Comparison of ENCODE assay signal across 13 mouse cellular contexts in genomic region chr7:3299941-3300617, GRCm38 (mm10). TPM values are rescaled to one million over a fixed set of nuclear protein-coding genes. Genes with fewer than 3 reads are reported as not detected.
A peak's percentile ranks its signal among the peaks of the same experiment; 100 is the strongest.
DNase-seq lines count a peak whose midpoint lies in the region; ATAC-seq and TF ChIP-seq lines count a peak whose summit lies in the region.
"Had no signal": no experiment of that assay in that cellular context is flagged by ENCODE, and none has a peak within 500 bp of the region (broad histone marks: within the 10 kb centered on the region; RNA-seq: fewer than 3 reads in every experiment).

No protein-coding gene starts in this region.

- peaks cover 3% of the 10 kb centered on the region; the same call in 1 of the 2 replicates for H3K27me3 ChIP-seq in forebrain, embryonic 15.5 days
- peaks cover 27% of the 10 kb centered on the region for H3K27me3 ChIP-seq in forebrain, embryonic 13.5 days
- peaks cover 22% of the 10 kb centered on the region for H3K27me3 ChIP-seq in lung, embryonic 14.5 days (ENCODE audit: insufficient read depth, low read length)

- peak; percentile 21 for DNase-seq in left cerebral cortex, postnatal 4 days
- DNase-seq in left cerebral cortex, adult 8-10 months (ENCODE audit: low spot score in 2 of 2) = no peak
- DNase-seq in ES-CJ7 (ENCODE audit: low read depth, low spot score) = peak; percentile 92
- peak; percentile 56 for DNase-seq in lung, embryonic 14.5 days
- DNase-seq in ovary, adult 18-20 months (ENCODE audit: low spot score) = no peak
- DNase-seq in urinary bladder, adult 2 months (ENCODE audit: low spot score) = no peak

- no peak for ATAC-seq in forebrain, embryonic 15.5 days (replicated peaks)
- no peak for ATAC-seq in forebrain, embryonic 13.5 days
- ATAC-seq in lung, embryonic 14.5 days (ENCODE audit: insufficient read depth) = no peak

- TF ChIP-seq CTCF in lung, embryonic 14.5 days (IDR thresholded peaks at IDR 0.05; ENCODE audit: low read depth) = peak; percentile 46

- peaks cover 19% of the 10 kb centered on the region for H3K36me3 ChIP-seq in forebrain, embryonic 15.5 days
- peaks cover 33% of the 10 kb centered on the region for H3K36me3 ChIP-seq in forebrain, embryonic 13.5 days (ENCODE audit: poor library complexity, severe bottlenecking)
- peaks cover 51% of the 10 kb centered on the region for H3K36me3 ChIP-seq in lung, embryonic 14.5 days (ENCODE audit: insufficient read depth)

- 50% methylated on average over 7 of the region's 7 CpGs for WGBS in forebrain, embryonic 15.5 days
- WGBS in forebrain, embryonic 13.5 days = 54% methylated on average over 7 of the region's 7 CpGs
- WGBS in lung, embryonic 14.5 days = 47% methylated on average over 7 of the region's 7 CpGs

- peak overlapping the region; percentile 46; the same call in 1 of the 2 replicates for H3K27ac ChIP-seq in forebrain, embryonic 15.5 days (replicated peaks)
- no peak overlapping the region for H3K27ac ChIP-seq in forebrain, embryonic 13.5 days
- no peak overlapping the region for H3K27ac ChIP-seq in lung, embryonic 14.5 days (ENCODE audit: low read depth)
- H3K27ac ChIP-seq: kidney, embryonic 15.5 days had no signal

- H3K9ac ChIP-seq in forebrain, embryonic 15.5 days (replicated peaks) = no peak overlapping the region
- no peak overlapping the region for H3K9ac ChIP-seq in forebrain, embryonic 13.5 days
- no peak overlapping the region for H3K9ac ChIP-seq in lung, embryonic 14.5 days
- H3K9ac ChIP-seq: kidney, embryonic 15.5 days had no signal

- H3K4me1 ChIP-seq in forebrain, embryonic 15.5 days = peaks cover 50% of the 10 kb centered on the region
- peaks cover 34% of the 10 kb centered on the region for H3K4me1 ChIP-seq in forebrain, embryonic 13.5 days
- H3K4me1 ChIP-seq in lung, embryonic 14.5 days (ENCODE audit: insufficient read depth) = peaks cover 2% of the 10 kb centered on the region; the same call in 1 of the 2 replicates

- H3K9me3 ChIP-seq in forebrain, embryonic 15.5 days = no peaks in the 10 kb centered on the region
- H3K9me3 ChIP-seq in forebrain, embryonic 13.5 days (replicated peaks) = no peaks in the 10 kb centered on the region
- no peaks in the 10 kb centered on the region for H3K9me3 ChIP-seq in lung, embryonic 14.5 days (ENCODE audit: low read depth, low read length)
- H3K9me3 ChIP-seq: kidney, embryonic 15.5 days had no signal

- no peak overlapping the region for H3K4me3 ChIP-seq in forebrain, embryonic 15.5 days
- H3K4me3 ChIP-seq in forebrain, embryonic 13.5 days = no peak overlapping the region
- H3K4me3 ChIP-seq in lung, embryonic 14.5 days (ENCODE audit: low read depth, low read length) = no peak overlapping the region
- H3K4me3 ChIP-seq: kidney, embryonic 15.5 days had no signal

- intact Hi-C loops in left cerebral cortex, postnatal 4 days (cut with DNase I) = loop anchor here (10.0 kb wide), 1 partner anchor 75 kb away; no protein-coding TSS in a partner anchor

- H3K4me2 ChIP-seq in forebrain, embryonic 15.5 days (replicated peaks) = no peak overlapping the region
- no peak overlapping the region for H3K4me2 ChIP-seq in forebrain, embryonic 13.5 days
- H3K4me2 ChIP-seq in lung, embryonic 14.5 days = no peak overlapping the region
- H3K4me2 ChIP-seq: kidney, embryonic 15.5 days had no signal

RNA-seq across cellular contexts. Expression of gene Prkcg, which starts 11.1 kb away (rescaled TPM):
- 1.5 and 2.0 TPM in 2 replicates for polyA plus RNA-seq in forebrain, embryonic 15.5 days (2015; fragmentation: Nextera tagmentation; extraction: Ambion mirVana)
- 0.62 and 0.77 TPM in 2 replicates for polyA plus RNA-seq in forebrain, embryonic 13.5 days (2015; fragmentation: Nextera tagmentation; extraction: Ambion mirVana)
- total RNA-seq in left cerebral cortex, postnatal 4 days (2021) = 100 to 1,000 TPM in 1 of 2 experiments, 10 to 100 TPM in 1; 88.7 to 100 TPM
- total RNA-seq in left cerebral cortex, adult 8-10 months (2022) = 100 to 1,000 TPM; 228 to 253 (median 241) TPM
- 0.14 and 0.25 TPM in 2 replicates for polyA plus RNA-seq in lung, embryonic 14.5 days (2014; fragmentation: Nextera tagmentation; extraction: Ambion mirVana)
- 1.6 and 2.4 TPM in 2 replicates for polyA plus RNA-seq in urinary bladder, adult 2 months (2012; rRNA removed)
- total RNA-seq: common myeloid progenitor, adult 5-6 weeks had no signal

RNA-seq across cellular contexts. Expression of gene Myadm, which starts 11.2 kb away (rescaled TPM):
- 19.6 and 21.4 TPM in 2 replicates for polyA plus RNA-seq in forebrain, embryonic 15.5 days (2015; fragmentation: Nextera tagmentation; extraction: Ambion mirVana)
- polyA plus RNA-seq in forebrain, embryonic 13.5 days (2015; fragmentation: Nextera tagmentation; extraction: Ambion mirVana) = 14.6 and 16.3 TPM in 2 replicates
- 10 to 100 TPM; 34.6 to 35.9 TPM for total RNA-seq in left cerebral cortex, postnatal 4 days (2021)
- 10 to 100 TPM; 42.1 to 50.5 (median 47.1) TPM for total RNA-seq in left cerebral cortex, adult 8-10 months (2022)
- 138 and 147 TPM in 2 replicates for polyA plus RNA-seq in lung, embryonic 14.5 days (2014; fragmentation: Nextera tagmentation; extraction: Ambion mirVana)
- 303 and 327 TPM in 2 replicates for polyA plus RNA-seq in urinary bladder, adult 2 months (2012; rRNA removed)

RNA-seq across cellular contexts. Expression of gene Cacng7, which starts 32.7 kb away (rescaled TPM):
- 3.4 and 4.5 TPM in 2 replicates for polyA plus RNA-seq in forebrain, embryonic 15.5 days (2015; fragmentation: Nextera tagmentation; extraction: Ambion mirVana)
- 4.6 TPM in 2 replicates for polyA plus RNA-seq in forebrain, embryonic 13.5 days (2015; fragmentation: Nextera tagmentation; extraction: Ambion mirVana)
- total RNA-seq in left cerebral cortex, postnatal 4 days (2021) = 100 to 1,000 TPM; 111 to 123 TPM
- 100 to 1,000 TPM; 173 to 194 (median 181) TPM for total RNA-seq in left cerebral cortex, adult 8-10 months (2022)
- polyA plus RNA-seq in lung, embryonic 14.5 days (2014; fragmentation: Nextera tagmentation; extraction: Ambion mirVana) = 1.2 and 1.5 TPM in 2 replicates
- polyA plus RNA-seq in urinary bladder, adult 2 months (2012; rRNA removed) = 11.8 and 21.5 TPM in 2 replicates
- total RNA-seq: common myeloid progenitor, adult 5-6 weeks had no signal

RNA-seq across cellular contexts. Expression of gene Nlrp12, which starts 50.5 kb away (rescaled TPM):
- not detected in 2 replicates for polyA plus RNA-seq in forebrain, embryonic 15.5 days (2015; fragmentation: Nextera tagmentation; extraction: Ambion mirVana)
- not detected in 2 replicates for polyA plus RNA-seq in forebrain, embryonic 13.5 days (2015; fragmentation: Nextera tagmentation; extraction: Ambion mirVana)
- total RNA-seq in left cerebral cortex, postnatal 4 days (2021) = under 1 TPM; 0.06 to 0.08 TPM
- not detected for total RNA-seq in left cerebral cortex, adult 8-10 months (2022)
- not detected in 2 replicates for polyA plus RNA-seq in lung, embryonic 14.5 days (2014; fragmentation: Nextera tagmentation; extraction: Ambion mirVana)
- polyA plus RNA-seq in urinary bladder, adult 2 months (2012; rRNA removed) = 0.04 TPM in 1 of 2 replicates, not detected in the other
- total RNA-seq: gastrocnemius, adult 18-20 months had no signal
- polyA plus RNA-seq: limb, embryonic 14.5 days; stomach, embryonic 14.5 days had no signal

Comparison
In these comparisons a context has a peak if more than half of its experiments do, and no peak if none do; other contexts are left out.
1. DNase-seq: peak in left cerebral cortex, postnatal 4 days (single experiment), ES-CJ7 (single experiment) and lung, embryonic 14.5 days (single experiment); none in left cerebral cortex, adult 8-10 months (0 of 2), ovary, adult 18-20 months (single experiment) and urinary bladder, adult 2 months (single experiment).